Mouse (Mus musculus) olfactory bulb, adult 2 months (tissue): ENCODE data around the gene Mrpl37.

ENCODE experiments used
- CTCF ChIP-seq: fragments of 200-500 bp; IDR thresholded peaks from 2 replicates; pipeline ENCODE4 v1.5.1; 2012; ENCODE audit warnings: low read depth, mild to moderate bottlenecking, low read length, moderate library complexity; ENCODE audit not compliant: insufficient read depth
- POLR2A ChIP-seq: fragments of 200-500 bp; IDR thresholded peaks from 2 replicates; pipeline ENCODE4 v1.6.1; 2012; ENCODE audit warnings: mild to moderate bottlenecking, low read depth, low read length, moderate library complexity; ENCODE audit not compliant: insufficient read depth

GRCm38 (mm10) chr4:107006229-107006628 lies 60.4 kb downstream of the Mrpl37 start:
- TF ChIP-seq CTCF (no peak), POLR2A (no peak)
